Mouse (Mus musculus) cerebral cortex, adult 2 months (tissue): ENCODE data around the gene Srrm4.

Experiments used
- WGBS: fragments of 180-500 bp; shearing (Covaris S2); methylation state at CpG from one replicate; pipeline ENCODE4 v1.1.7; 2018; 5-methylcytosine and 5-hydroxymethylcytosine counted together

The Srrm4 gene

DNA sequence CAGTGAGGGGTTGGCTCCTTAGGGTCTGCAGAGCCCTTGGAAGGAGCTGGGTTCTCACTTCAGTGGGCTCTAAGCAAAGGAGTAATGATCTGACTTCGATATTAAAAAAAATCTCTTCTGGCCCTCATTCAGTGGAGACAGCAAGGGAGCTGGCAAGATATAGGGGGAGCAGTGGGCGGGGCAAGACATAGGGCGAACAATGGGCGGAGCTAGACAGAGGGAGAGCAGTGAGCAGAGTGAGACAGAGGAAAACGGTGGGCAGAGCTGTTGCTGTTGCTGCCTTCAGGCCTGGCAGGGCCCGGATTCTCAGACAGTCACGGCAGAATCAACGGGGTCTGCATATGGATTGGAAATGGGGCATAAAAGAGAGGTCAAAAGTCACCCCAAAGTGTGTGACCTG, 102.0 kb downstream of the Srrm4 start:
- 51% methylated on average over 8 of the region's 8 CpGs for WGBS

DNA sequence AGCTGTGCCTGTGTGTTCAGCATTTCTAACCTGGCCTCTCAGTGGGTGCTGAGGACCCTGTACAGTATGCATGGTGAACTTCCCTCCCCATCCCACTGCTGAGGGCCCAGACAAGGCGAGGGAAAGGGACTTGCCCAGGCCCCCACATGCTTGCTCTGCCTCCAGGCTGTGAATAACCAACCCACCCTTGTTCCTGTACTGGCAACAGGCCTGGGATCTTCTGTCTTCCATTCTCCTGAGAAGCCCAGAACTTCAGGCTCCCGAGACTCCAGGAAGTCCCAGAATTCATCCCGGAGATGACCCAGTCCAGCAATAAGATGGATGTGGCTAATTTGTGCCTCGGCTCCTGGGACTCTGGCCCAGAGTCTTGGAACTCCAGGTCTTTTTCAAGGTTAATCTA, 105.5 kb downstream of the Srrm4 start:
- WGBS: 66% methylated on average over 4 of the region's 4 CpGs

DNA sequence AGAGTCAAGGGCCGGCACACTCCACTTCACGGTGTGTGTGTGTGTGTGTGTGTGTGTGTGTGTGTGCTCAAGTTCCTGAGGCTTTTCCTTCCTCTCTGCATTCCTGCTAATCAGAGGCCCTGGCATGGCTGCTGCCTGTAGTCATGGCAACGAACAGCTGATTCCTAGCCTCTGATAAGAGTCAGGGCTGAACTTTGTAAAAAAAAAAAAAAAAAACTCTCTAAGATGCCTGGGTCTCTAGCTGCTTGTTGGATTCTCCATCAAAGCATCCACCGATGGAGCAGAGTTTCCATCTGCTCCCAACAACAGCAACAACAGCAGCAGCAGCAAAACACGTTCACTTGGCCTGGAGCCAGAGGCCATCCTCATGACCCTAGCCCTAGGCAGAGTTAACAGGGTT, 106.5 kb downstream of the Srrm4 start:
- 17% methylated on average over 5 of the region's 5 CpGs for WGBS

DNA sequence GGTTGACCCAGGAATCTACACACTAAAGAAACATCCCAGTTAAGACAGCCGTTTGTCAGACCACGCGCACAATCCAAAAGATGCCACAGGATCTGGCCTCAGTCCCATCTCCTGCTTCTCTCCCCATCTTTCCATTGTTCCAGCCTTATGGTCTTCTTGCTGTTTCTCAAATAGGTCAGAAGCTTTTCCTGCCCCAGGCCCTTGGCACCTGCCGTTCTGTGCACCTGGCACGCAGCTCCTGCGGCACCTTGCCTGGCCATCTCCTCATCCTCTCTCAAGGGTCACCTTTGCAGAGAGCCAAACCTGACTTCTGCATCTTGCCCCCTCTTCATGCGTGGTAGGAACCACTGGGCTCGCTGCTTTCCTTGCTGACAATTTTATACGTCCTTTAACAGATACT, 107.4 kb downstream of the Srrm4 start:
- 87% methylated on average over 9 of the region's 9 CpGs for WGBS

DNA sequence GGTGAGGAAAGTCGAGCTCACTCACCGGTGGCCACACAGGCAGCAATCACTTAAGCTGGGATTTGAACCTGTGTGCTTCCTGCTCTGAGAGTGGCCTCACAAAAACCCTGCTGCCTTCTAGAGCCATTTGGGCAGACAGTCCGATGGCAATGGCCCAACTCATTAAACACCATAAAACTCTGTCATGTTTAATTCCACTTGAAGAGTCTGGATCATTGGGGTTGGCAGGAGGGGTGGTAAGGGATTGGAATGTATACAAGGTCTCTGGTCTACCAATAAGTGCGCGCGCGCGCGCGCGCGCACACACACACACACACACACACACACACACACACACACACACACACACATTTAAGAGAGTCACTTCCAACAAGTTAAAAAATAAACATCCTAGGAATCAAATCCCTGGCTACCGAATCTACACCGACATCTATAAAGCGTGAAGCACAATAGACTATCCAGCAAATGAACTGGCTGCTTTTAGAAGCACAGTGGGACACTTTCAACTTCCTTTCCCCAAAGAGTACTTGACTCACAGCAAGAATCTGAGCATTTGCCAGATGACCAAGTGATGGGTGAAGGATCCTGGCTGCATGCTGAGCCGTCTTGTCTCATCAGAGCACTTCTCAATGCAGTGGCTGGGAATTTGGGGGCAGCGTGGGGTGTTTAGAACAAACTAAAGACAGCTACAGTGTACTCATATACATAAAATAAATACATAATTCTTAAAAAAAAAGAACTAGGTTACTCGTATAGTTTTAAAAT, 112.8 kb downstream of the Srrm4 start:
- 82% methylated on average over 18 of the region's 18 CpGs for WGBS

DNA sequence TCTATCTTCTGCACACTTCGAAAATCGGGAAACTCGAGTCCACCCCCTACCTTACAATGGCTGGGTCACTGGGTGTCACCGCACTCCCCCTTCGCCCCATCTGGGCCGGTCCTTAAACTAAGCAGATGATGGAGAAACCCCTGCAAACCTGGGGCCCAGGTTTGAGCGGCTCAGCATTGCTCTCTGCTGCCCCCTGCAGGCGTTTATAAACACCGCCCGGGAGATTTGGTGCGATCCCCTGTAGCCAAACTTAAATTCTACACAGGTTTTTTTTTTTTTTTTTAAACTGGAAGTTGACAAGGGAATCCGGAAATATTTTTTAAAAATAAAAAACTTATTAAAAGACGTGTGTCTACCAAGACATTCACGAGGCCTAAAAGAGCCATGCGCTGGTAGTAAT, 115.6 kb downstream of the Srrm4 start:
- 15% methylated on average over 15 of the region's 15 CpGs for WGBS

DNA sequence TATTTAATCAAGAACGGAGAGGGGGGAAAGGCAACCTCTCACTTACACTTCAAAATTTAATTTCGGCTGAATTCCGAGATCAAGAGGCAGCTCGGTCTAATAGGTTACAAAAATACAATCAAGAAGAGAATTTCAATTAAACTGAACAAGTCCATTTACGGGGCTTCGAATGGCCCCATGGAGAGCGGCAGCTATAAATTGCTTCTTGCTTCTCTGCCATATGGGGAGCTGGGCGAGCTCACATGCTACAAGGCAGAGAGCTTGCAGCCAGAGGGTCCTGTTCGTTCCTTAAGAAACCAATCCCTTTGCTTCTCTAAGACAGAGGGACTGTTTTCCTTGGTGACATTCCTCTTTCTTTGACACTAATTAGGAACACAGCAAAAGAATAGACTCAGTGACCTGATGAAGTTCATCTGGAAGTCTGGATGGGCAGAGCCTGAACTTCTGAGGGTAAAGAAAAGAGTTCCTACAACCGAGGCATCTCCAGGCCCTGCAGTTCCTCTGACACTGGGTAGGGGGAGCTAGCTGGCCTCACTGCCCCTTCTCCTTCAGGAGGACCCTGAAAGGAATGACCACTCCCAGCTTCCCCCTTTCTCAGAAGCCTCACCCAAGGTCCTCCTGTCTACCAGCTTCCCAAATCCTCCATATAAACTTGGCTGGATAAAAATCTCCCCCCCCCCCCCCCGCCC, 130.1 kb downstream of the Srrm4 start:
- 53% methylated on average over 11 of the region's 11 CpGs for WGBS

DNA sequence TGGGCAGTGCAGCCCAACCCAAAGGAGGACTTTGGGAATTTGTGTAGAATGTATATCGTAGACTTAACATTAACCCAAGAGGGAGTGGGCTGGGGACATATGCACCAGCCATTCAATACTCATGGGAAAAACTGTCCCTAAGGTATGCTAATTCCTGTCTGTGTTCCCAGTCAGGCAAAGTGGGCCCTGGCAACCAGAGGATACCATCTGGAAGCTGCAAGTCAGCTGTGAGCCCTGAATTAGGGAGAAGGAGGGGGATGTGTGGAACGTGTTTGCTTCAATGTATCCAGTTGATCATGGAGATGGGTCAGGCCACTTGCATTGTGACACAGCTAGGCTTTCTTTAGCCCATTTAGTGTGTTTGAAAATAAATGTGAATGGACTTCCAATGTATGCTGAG, 131.6 kb downstream of the Srrm4 start:
- 39% methylated on average over 2 of the region's 2 CpGs for WGBS

DNA sequence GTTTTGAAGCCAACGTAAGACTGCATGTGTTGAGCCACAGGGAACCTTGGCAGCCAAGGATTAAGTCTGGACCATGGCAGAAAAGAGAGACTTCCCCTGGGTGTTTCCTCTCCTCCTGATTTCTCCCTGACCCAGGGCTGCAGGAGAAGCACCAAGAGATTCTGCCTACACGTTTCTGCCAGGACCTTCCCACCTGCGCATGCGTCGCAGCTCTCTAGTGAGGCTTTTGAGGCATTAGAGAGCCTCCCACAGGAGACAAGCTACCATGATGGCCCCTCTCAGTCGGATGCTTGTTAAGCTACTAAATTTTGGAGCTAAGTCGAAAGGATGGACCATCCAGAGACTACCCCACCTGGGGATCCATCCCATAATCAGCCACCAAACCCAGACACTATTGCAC, 133.8 kb downstream of the Srrm4 start:
- 89% methylated on average over 7 of the region's 7 CpGs for WGBS

DNA sequence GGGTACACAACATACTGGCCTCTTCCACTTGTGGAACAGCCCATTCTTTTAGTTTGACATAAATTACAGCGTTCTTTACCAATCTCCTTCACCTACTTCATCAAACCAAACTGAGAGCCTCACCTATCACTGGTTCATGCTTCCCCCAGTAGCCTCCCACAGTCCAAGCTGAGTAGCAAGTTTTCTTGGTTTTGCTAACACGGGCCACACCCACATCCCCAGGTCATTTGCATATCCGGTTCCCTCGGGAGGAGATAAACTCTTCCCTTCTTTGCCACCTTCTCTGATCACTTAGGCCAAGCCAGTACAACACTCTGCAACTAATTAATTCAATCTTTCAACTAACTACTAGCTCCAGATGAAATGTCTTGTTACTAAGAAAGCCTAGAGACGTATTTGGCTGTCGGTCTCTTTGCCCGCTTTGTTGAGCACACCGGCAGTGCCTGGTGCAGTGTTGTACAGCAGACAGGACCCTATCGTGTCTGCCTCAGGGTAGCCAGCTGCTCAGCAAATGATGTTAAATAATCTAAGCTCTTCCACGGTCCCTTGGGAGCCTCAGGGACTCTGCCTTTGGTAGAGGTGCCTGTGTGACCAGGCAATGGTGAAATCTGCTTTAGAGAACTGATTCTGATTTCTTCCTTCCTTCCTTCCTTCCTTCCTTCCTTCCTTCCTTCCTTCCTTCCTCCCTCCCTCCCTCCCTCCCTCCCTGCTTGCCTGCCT, 134.7 kb downstream of the Srrm4 start:
- 49% methylated on average over 10 of the region's 10 CpGs for WGBS

DNA sequence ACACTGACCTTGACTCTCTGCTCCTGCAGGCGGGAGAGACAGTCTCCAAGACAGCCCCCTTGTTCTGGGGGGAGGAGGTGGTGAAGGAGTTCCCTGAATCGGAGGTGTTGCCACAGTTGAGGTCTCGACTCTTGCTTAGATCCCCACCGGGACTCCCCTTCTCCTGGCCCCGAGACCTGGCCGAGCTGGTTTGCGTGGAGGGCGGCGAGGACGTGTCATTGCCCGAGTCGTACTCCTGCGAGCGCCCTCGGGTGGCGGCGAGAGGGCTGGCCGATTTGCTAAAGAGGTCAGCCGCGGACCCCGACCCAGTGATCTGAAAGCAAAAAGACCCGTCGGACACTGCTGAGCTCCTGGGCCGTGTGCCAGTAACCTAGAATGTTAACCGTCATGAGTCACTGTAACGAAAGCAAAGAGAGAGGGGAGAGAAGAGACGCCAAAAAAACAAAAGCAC, 138.2 kb downstream of the Srrm4 start:
- WGBS: 20% methylated on average over 27 of the region's 27 CpGs

DNA sequence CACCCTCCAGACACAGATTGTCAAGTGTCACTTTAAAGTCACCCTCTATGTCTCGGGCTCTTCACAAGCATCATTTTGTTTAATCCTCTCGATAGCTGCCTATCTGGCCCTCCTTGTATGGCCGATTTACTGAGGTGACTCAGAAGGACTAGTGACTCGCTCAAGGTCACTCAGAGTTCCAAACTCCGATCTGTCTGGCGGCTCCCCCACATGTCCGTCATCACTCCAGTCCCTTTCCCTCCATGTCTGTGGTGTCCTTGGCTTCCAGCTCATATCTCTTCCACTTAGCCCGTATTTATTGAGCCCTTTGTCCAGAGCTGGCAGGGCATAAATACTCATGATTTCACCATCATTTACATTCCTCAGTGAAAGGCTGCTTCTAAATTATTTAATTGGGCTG, 140.7 kb downstream of the Srrm4 start:
- 87% methylated on average over 8 of the region's 8 CpGs for WGBS

DNA sequence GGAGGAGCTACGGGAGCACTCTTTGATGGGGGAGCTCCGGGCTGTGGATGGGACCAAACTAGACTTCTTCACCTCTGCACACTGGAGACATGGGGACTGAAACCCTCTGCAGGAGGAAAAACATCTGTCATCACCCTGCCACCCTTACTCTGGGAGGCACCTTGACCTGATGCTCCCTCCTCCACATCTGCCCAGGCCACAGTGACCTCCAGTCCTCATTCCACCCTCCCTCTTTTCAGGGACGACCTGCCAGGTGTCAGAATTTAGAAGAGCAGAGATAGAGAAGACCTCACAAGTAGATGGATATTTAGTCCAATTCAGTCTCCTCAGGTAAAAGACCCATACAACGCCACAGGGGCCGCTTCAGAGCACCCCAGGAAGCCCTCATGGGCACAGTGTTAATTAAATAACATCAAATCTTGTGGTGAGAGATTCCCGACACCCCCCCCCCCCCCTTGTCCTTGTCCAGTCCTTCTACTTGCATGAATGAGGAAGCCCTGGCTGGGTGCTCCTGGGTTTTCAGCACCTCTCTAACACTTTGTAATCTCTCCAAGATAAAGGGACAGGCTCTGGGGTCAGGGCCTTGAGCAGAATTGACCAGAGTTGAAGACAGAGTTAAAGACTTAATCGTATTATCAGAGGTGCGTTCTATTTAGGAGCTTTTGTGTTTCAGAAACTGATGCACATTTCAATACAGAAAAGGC, 141.9 kb downstream of the Srrm4 start:
- WGBS: 76% methylated on average over 8 of the region's 8 CpGs

DNA sequence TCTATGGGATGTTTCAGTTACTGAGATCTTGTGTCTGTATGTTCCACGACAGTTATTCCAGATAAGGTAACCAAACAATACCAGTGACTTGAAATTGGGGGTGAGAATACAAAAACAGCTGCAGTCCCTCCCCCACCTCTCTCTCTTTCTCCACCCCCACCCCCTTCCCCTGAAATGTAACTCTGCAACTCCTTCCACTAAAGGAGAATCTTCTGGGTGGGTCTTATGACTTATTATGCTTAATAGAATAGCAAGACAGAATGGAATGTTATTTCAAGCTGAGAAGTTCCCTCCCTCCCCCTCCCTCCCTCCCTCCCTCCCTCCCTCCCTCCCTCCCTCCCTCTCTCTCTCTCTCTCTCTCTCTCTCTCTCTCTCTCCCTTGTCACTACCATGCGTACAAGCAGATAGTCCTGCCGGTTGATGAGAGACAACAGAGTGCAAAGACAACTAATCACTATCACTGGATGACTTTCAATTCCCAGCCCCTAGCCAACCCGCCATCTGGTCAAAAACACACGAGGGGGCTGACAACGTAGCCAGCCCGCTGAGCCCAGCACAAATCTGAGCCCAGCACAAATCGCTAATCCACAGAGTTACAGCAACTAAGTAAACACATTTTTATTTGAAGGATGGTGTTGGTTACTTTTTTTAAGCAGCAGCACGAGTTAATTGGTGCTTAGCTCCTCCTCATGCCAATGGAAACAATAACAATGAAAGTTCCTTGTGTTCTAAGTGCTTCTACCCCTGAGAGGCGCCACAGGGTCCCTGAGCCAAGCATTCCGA, 143.0 kb downstream of the Srrm4 start:
- WGBS: 15% methylated on average over 11 of the region's 11 CpGs

DNA sequence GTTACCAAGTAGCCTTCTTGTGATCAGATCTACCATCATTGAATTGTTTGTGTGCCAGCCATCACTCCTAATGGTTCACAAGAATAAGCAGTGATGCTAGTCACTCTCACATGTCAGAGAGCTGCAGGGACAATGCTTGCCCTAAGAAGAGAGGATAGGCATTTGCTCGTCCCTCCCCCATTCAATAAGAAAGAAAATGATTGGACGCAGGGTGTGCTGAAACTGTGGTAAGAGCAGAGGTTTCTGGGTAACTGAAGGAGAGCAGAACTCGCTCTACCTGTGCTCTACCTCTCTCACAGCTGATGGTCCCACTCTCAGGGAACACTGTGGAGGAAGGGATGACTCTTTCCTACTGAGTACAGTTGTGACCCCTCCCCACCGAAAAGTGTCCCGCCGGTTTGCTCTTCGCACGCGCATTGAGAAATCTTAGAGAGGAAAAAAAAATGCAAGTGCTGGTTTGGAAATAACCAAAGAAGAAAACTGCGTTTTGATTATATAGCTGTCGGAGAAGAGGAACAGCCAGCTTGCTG, 143.7 kb downstream of the Srrm4 start:
- WGBS: 53% methylated on average over 11 of the region's 11 CpGs

DNA sequence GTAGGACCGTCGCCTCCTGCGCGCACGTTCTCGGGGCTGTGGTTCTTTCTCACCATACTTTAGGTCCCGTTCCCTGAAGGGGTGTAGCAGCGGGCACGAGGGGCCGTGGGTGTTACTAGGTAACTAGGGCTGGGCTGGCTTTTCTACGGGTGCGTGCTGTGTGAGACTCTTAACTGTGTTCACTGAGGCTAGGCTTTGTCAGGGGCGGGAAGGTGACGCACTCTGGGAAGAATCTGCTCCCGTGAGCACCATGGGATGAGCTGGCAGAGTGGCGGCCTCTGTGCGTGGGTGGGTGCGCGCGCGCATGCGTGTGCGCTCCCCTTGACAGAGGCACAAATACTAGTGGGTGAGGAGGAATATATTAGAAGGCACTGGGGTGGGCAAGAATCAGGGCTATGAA, 145.1 kb downstream of the Srrm4 start:
- WGBS: 35% methylated on average over 23 of the region's 23 CpGs

DNA sequence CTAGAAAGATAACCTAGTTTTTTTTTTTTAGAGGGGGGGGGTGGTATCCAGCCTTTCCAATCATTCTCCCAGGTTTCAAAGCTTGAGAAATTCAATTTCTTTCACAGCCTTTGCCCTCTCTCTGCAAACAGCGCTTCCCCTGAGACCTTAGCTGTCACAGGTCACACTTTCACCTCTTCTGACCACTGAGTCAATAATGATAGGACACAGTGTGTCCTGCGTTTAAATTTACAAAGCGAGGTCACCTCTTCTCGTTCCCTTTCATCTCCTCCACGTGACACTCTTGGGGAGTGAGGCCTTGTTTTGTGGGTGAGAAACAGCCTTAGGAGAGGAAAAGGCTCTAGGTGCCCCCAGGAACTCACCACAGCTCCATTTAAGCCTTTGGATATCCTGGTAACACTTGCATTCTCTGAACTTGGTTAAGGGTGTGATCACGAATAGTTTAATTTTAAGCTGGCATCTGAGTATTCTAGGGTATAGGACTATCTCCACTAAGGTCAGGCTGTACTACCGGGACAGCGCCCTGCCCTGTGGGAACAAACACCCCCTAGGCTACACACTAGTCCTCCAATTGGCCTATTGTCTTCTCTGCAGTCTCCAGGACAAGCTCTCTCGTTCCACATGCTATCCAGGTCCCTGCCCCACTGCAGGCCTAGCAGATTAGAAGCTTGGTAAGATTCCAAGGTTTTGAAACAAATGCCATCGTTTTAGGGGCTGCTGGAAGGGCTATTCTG, 145.8 kb downstream of the Srrm4 start:
- WGBS: 57% methylated on average over 10 of the region's 10 CpGs

DNA sequence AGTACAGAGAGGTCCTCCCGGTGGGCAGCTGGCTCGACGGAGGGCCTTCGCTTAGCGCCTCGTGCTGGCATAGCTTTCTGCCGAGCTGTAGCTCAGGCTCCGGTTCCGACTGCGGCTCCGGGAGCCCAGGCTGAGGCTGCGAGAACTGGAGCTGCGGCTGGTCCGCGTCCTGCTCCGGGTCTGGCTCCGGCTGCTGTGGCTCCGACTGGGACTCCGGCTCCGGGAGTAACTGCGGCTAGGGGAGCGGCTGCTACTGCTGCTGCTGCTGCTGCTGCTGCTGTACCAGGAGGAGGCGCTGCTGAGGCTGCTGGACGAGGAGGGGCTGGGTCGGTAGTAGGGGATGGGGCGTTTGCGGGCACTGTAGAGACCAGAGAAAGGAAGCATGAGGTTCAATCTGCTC, 147.1 kb downstream of the Srrm4 start:
- WGBS: 46% methylated on average over 27 of the region's 27 CpGs

DNA sequence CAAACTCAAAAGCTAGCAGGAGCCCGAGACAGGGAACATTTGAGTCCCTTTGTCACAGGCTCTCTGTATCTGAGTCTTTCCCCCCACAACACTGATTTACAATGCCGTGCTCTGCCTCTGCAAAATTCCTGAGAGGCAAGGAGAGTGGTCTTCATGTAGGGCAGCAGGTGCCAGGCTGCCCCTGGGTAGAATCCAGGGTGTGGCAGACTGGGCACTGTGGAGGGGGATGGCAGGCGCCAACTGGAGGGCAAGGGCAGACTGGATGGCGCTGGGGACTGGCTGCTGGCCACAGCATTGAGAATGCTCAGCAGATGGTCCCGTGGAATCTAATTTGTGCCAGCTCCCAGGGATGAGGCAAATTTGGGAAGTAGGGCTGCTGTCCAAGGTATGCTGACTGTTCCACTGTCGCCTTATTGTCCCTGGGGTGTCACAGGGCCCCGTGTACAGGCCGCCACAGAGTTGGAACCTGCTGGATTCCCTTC, 148.1 kb downstream of the Srrm4 start:
- 34% methylated on average over 8 of the region's 8 CpGs for whole genome bisulfite sequencing
